17 mouse cellular contexts compared by ENCODE assay signal in the genomic region with DNA sequence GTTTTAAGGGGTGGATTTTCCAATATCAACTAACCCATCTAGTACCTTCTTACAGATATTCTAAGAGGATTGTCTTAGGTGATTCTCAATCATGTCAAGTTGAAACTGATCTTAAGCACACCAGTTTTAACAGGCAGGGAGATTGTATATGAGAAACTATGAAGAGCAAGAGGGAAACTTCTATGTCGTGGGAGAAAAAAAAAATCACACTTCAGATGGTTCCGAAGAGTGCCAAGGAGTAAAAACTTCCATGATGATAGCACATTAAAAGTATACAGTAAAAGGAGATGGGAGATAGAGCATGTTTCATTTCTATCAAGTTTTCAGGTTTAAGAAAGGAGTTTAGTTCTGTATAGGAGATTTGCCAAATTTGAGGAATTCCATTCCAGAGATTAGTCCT.
"Had no signal": no experiment of that assay in that cellular context is flagged by ENCODE, and none has a peak within 500 bp of the region (broad histone marks: within the 10 kb centered on the region; RNA-seq: fewer than 3 reads in every experiment).

No protein-coding gene starts in this region.

- ATAC-seq: liver, embryonic 12.5 days; liver, postnatal 0 days; lung, postnatal 0 days; midbrain, embryonic 13.5 days; midbrain, embryonic 15.5 days; midbrain, embryonic 16.5 days had no signal

- DNase-seq: left cerebral cortex, postnatal 4 days; liver; liver, embryonic 13.5 days; liver, postnatal 0 days; lung, adult 18-20 months; lung, adult 2 months; lung, embryonic 14.5 days; lung, postnatal 10 days; lung, postnatal 14 days; lung, postnatal 36 days; lung, postnatal 4 days; midbrain, embryonic 14.5 days had no signal
